Mouse (Mus musculus) adrenal gland, adult 2 months (tissue): Measurements from ENCODE around the gene A930004D18Rik. TPM values are rescaled to one million over a fixed set of nuclear protein-coding genes. Genes with fewer than 3 reads are reported as not detected.
"Not testable (repeated sequence)": the region's sequence is repeated elsewhere in the genome, so short reads cannot be mapped to it uniquely, and the experiment has no call there.

Experiments
- DNase-seq: peaks from one replicate; pipeline ENCODE4 v3.0.0; 2021
- microRNA-seq, 2 experiments: library from miRNA; unstranded; fragments of <30 nt; microRNA quantifications; one replicate each; pipeline ENCODE4 v1.2.0; 2021
- polyA plus RNA-seq: library from polyadenylated mRNA; depleted of rRNA; stranded (reverse); fragments of >200 nt; gene quantifications from 2 replicates; pipeline ENCODE4 v1.2.3, GENCODE M21; 2012; rRNA removed
- total RNA-seq, 2 experiments: library from RNA; stranded (reverse); gene quantifications; 2 replicates each; pipeline ENCODE4 v1.2.3; 2021

A930004D18Rik gene
- total and polyA plus RNA-seq, 3 experiments, result 0.70 to 3.3 (median 0.92) TPM

- DNase-seq, result no peak
Observed at GRCm38 (mm10) chr2:18011226-18011625, 26.3 kb downstream of the A930004D18Rik start.

DNA sequence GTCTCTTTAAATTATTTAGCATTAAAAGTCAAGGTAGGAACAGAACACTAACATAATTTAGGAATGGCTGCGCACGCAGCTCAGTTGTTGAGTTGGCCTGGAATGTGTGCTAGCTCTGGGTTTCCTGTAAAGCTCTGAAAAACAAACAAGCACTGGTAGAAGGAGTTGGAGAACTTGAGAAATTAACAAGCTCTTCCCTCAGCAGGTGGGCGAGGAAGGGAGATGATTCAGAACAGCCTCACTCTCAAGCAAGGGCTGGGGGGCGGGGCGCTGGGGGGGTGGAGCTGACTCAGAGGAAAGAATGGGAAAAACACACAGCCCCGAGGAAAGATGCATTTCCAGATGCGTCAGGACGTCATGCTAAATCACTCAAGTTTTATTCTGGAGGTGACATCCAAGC is 32.4 kb downstream of the A930004D18Rik start:
- DNase-seq, result no peak

DNA sequence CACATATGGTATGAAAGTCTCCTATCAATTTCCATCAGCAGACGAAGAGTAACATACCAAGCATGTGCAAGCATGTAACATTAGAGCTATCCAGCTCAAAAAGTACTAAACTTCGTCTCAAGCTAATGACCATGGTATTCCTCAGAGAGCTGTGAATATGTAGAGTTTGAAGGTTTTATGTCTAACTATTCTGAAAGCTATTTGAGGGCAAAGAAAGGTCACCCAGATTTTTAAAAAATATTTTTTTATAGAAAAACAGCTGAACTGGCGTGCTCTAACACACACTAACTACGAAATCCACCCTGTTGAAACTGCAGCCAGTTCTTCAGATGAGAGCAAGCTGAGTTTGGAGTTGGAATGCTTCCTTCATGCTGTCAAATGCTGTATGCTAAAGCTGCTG is 33.3 kb downstream of the A930004D18Rik start:
- DNase-seq, result no peak

- DNase-seq, result no peak
Observed at GRCm38 (mm10) chr2:18002306-18002705, 35.2 kb downstream of the A930004D18Rik start.

DNA sequence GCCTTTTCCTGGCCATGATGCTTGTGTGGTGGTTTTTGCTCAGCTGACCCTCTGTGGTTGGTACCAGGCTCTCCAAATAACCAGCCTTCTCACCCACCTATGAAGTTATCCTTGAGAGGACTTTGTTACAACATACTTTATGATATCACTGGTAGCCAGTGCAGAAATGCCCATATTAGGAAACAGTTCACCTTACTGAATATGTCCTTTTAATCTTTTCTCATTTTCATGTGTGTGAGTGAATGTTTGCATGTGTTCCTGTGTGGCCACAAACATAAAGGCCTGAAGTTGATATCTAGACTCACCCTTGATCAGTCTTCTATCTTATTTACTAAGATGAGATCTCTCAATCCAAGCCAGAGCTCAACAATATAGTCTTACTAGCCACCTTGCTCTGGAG is 40.7 kb downstream of the A930004D18Rik start, which contains the start of gene H2al2a:
Gene H2al2a, minus strand, starts transcription at position 101 of the 400 bp plus-strand sequence.
- DNase-seq, result no peak

- DNase-seq, result no peak
Observed at GRCm38 (mm10) chr2:17989562-17989961, 48.0 kb downstream of the A930004D18Rik start.

DNA sequence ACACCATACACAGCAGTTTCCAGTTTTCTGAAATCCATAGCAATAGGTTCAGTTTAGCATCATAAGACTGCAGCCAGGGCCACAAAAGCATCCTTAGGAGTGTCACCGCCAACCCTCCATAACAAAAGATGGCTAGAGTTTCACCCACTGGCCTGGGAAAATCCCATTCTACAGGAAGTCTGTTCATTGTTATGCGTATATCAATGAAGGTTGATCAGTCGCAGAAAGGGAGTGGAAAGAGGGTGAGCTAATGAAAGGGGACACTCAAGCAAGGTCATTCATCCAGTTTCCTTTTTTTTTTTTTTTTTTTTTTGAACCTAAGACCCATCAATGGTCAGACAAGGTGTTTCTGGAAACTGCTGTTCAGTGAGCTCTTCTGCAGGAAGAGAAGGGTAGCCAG is 48.4 kb downstream of the A930004D18Rik start:
- DNase-seq, result no peak

- DNase-seq, result no peak
Observed at GRCm38 (mm10) chr2:17986694-17987093, 50.8 kb downstream of the A930004D18Rik start.

DNA sequence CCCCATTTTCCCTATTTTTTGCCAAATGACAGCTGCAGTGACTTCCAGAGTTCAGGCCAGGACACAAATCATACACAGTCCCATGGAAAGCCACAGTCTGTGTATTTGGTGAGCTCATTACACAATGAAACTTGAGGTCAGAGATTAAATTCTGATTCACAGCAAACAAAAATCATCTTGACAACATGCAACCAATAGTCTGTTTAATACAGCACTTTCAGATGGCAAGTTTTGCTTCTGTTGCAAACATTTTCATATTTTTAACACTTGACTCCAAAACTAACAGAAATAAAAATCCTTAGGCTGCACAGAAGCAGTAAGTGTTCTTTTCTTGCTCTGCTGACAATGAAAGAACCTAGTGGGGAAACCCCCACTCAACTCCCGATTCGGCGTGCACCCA is 52.8 kb downstream of the A930004D18Rik start:
- no peak for DNase-seq

- DNase-seq, result no peak
Observed at GRCm38 (mm10) chr2:17982747-17983146, 54.8 kb downstream of the A930004D18Rik start.

DNA sequence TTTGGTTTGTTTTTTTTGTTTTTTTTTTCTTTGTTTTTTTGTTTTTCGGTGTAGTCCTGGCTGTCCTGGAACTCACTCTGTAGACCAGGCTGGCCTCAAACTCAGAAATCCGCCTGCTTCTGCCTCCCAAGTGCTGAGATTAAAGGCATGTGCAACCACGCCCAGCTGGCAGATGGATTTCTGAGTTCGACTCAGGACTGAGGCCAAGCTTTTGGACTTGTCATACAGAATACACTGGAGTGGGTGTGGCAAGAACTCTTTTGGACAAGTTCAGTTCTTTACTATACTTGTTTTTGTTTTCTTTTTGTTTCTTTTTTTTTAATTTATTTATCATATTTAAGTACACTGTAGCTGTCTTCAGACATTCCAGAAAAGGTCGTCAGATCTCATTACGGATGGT is 58.8 kb downstream of the A930004D18Rik start:
- no peak for DNase-seq

GRCm38 (mm10) chr2:17978251-17978650 is 59.3 kb downstream of the A930004D18Rik start:
- DNase-seq, result not testable (repeated sequence)

DNA sequence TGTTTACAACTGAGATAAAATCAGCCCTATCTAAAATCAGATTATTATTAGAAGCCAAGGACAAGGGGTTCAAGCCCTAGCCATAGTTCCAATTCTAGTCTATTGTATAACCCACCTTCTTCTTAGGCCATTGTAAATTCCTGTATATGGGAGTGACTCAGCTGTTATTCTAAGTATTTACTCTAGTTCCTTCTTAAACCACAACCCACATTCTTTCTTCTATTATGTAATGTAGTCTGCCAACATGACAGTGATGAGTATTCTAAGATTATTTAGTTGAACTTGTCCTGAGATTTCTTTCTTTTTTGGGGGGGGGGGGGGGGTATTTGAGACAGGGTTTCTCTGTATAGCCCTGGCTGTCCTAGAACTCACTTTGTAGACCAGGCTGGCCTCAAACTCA is 59.9 kb downstream of the A930004D18Rik start:
- not testable (repeated sequence) for DNase-seq

GRCm38 (mm10) chr2:17975601-17976327 is 61.8 kb downstream of the A930004D18Rik start:
- no peak for DNase-seq

Small RNA genes within 50 kb of the gene (microRNA-seq; reads per million reads assigned to microRNA genes)
- gene Mir7655, result 3.3 to 6.6 reads per million in 2 experiments

Other genes with a start within 250 kb of the A930004D18Rik start
- gene H2al2a, start 40.8 kb downstream of the A930004D18Rik start, total RNA-seq, result not detected
- gene H2al2a, start 40.8 kb downstream of the A930004D18Rik start, polyA plus RNA-seq, result not detected in 2 replicates
- 1 to 10 TPM; 2.3 to 3.8 TPM for gene Skida1, start 11.3 kb upstream of the A930004D18Rik start, total RNA-seq
- 1.8 and 3.1 TPM in 2 replicates for gene Skida1, start 11.3 kb upstream of the A930004D18Rik start, polyA plus RNA-seq
- gene Mllt10, start 17.5 kb upstream of the A930004D18Rik start, total RNA-seq, result 10 to 100 TPM; 42.8 to 44.6 TPM
- 22.6 and 23.2 TPM in 2 replicates for gene Mllt10, start 17.5 kb upstream of the A930004D18Rik start, polyA plus RNA-seq